Mouse (Mus musculus): ENCODE results near the gene Pigv.

Pigv gene

GRCm38 (mm10) chr4:133645680-133646079 is 26.8 kb downstream of the Pigv start:
- no peak for DNase-seq (ENCODE audit: low spot score in 2 of 2)

- no peak for DNase-seq (ENCODE audit: low spot score in 2 of 2)
Measured at GRCm38 (mm10) chr4:133645195-133645594, 27.3 kb downstream of the Pigv start.

GRCm38 (mm10) chr4:133634043-133634410 is 38.4 kb downstream of the Pigv start:
- DNase-seq (ENCODE audit: low spot score in 2 of 2) = no peak

- DNase-seq (ENCODE audit: low spot score in 2 of 2) = peak; percentile 61 to 80
Measured at GRCm38 (mm10) chr4:133633332-133634042, 39.0 kb downstream of the Pigv start.

GRCm38 (mm10) chr4:133632483-133633327 is 39.7 kb downstream of the Pigv start:
- no peak for DNase-seq (ENCODE audit: low spot score in 2 of 2)

- no peak for DNase-seq (ENCODE audit: low spot score in 2 of 2)
Measured at GRCm38 (mm10) chr4:133631769-133632411, 40.6 kb downstream of the Pigv start.

GRCm38 (mm10) chr4:133631071-133631768 is 41.2 kb downstream of the Pigv start:
- no peak for DNase-seq (ENCODE audit: low spot score in 2 of 2)

GRCm38 (mm10) chr4:133630326-133630920 is 42.0 kb downstream of the Pigv start:
- no peak for DNase-seq (ENCODE audit: low spot score in 2 of 2)

GRCm38 (mm10) chr4:133629191-133629590 is 43.3 kb downstream of the Pigv start:
- DNase-seq (ENCODE audit: low spot score in 2 of 2) = no peak

- no peak for DNase-seq (ENCODE audit: low spot score in 2 of 2)
Measured at GRCm38 (mm10) chr4:133628517-133628916, 43.9 kb downstream of the Pigv start.

- DNase-seq (ENCODE audit: low spot score in 2 of 2) = no peak
Measured at GRCm38 (mm10) chr4:133627039-133627438, 45.4 kb downstream of the Pigv start.

GRCm38 (mm10) chr4:133626621-133627020 is 45.8 kb downstream of the Pigv start:
- no peak for DNase-seq (ENCODE audit: low spot score in 2 of 2)

- DNase-seq (ENCODE audit: low spot score in 2 of 2) = no peak
Measured at GRCm38 (mm10) chr4:133626221-133626620, 46.2 kb downstream of the Pigv start.

- DNase-seq (ENCODE audit: low spot score in 2 of 2) = no peak
Measured at GRCm38 (mm10) chr4:133625621-133626071, 46.8 kb downstream of the Pigv start.

- no peak for DNase-seq (ENCODE audit: low spot score in 2 of 2)
Measured at GRCm38 (mm10) chr4:133624830-133625229, 47.6 kb downstream of the Pigv start.

- no peak for DNase-seq (ENCODE audit: low spot score in 2 of 2)
Measured at GRCm38 (mm10) chr4:133622161-133622695, 50.2 kb downstream of the Pigv start.

- no peak for DNase-seq (ENCODE audit: low spot score in 2 of 2)
Measured at GRCm38 (mm10) chr4:133620668-133621067, 51.8 kb downstream of the Pigv start.

- DNase-seq (ENCODE audit: low spot score in 2 of 2) = no peak
Measured at GRCm38 (mm10) chr4:133619473-133620136, 52.8 kb downstream of the Pigv start.

GRCm38 (mm10) chr4:133617936-133618335 is 54.5 kb downstream of the Pigv start:
- no peak for DNase-seq (ENCODE audit: low spot score in 2 of 2)

- DNase-seq (ENCODE audit: low spot score in 2 of 2) = no peak
Measured at GRCm38 (mm10) chr4:133615416-133615815, 57.0 kb downstream of the Pigv start.

Measured in frontal cortex, postnatal 14 days (tissue).